Mouse (Mus musculus): ENCODE measurements at regions not wholly inside any gene's neighbourhood (a gene's known extent, or its start where the extent isn't known, plus 50 kb on each side); places are given as distances from the start of the nearest gene placed in this dataset.

GRCm38 (mm10) chr8:60277211-60277801 is 225.7 kb downstream of the Gm10283 start:
- Histone ChIP-seq H3K4me1 (ENCODE audit: control insufficient read depth, insufficient read depth, low read length) (no peaks in the 10 kb centered on the region), H3K27me3 (ENCODE audit: control insufficient read depth, insufficient read depth, low read length) (no peaks in the 10 kb centered on the region), H3K27ac (ENCODE audit: control insufficient read depth, insufficient read depth, low read depth, low read length) (no peak overlapping the region), H3K4me3 (ENCODE audit: control insufficient read depth, low read depth, low read length) (no peak overlapping the region), H3K36me3 (ENCODE audit: control insufficient read depth, insufficient read depth, low read length) (no peaks in the 10 kb centered on the region)
- no peak for TF ChIP-seq CTCF (IDR thresholded peaks at IDR 0.05; ENCODE audit: control insufficient read depth, insufficient read depth, insufficient replicate concordance, low read depth, low read length)
- TF ChIP-seq POLR2A (IDR thresholded peaks at IDR 0.05; ENCODE audit: control insufficient read depth, low read depth, low read length): no peak

DNA sequence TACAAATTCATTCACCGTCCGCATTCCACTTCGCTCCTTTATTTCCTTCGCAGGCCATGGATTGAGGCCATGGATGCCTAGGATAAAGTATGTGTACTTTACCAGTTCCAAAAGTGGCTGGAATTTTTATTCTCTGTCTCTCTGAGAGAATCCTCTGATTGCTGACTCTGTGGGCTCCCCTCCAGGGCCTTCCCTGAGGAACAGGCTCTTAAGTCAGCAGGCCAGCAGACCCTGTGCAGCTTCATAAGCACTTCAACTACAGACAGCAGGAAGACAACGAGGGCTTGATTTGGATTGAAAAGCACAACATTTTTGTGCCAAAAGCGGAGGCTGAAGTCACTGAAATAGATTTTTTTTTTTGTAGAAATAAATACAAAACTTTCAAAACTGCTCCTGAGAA is 252.7 kb downstream of the Gm10283 start:
- TF ChIP-seq POLR2A (IDR thresholded peaks at IDR 0.05; ENCODE audit: control insufficient read depth, low read depth, low read length) (no peak), CTCF (IDR thresholded peaks at IDR 0.05; ENCODE audit: control insufficient read depth, insufficient read depth, insufficient replicate concordance, low read depth, low read length) (no peak)
- no peaks in the 10 kb centered on the region for H3K27me3 ChIP-seq (ENCODE audit: control insufficient read depth, insufficient read depth, low read length)
- no peaks in the 10 kb centered on the region for H3K36me3 ChIP-seq (ENCODE audit: control insufficient read depth, insufficient read depth, low read length)
- H3K4me1 ChIP-seq (ENCODE audit: control insufficient read depth, insufficient read depth, low read length): no peaks in the 10 kb centered on the region
- no peak overlapping the region for H3K4me3 ChIP-seq (ENCODE audit: control insufficient read depth, low read depth, low read length)
- H3K27ac ChIP-seq (ENCODE audit: control insufficient read depth, insufficient read depth, low read depth, low read length): no peak overlapping the region

DNA sequence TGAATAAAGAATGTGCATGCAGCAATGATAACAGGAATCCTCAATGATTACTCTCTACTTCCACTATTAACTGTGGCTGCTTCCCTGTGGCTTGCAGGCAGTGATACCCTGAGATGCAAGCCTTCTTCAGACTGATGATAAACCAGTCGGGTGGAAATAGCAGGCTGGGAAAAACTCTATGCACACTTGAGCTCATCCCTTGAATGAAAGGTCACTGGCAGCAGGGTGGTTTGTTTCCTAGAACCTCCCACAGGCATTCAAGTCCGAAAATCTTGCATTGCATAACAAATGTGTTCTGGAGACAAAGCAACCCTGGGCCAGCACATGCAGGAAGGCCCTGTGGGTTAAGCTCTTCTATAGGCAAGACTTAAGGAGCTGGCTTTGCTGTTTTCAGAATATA is 253.3 kb downstream of the Gm10283 start:
- no peak overlapping the region for H3K4me3 ChIP-seq (ENCODE audit: control insufficient read depth, low read depth, low read length)
- no peaks in the 10 kb centered on the region for H3K27me3 ChIP-seq (ENCODE audit: control insufficient read depth, insufficient read depth, low read length)
- H3K36me3 ChIP-seq (ENCODE audit: control insufficient read depth, insufficient read depth, low read length): no peaks in the 10 kb centered on the region
- no peaks in the 10 kb centered on the region for H3K4me1 ChIP-seq (ENCODE audit: control insufficient read depth, insufficient read depth, low read length)
- TF ChIP-seq POLR2A (IDR thresholded peaks at IDR 0.05; ENCODE audit: control insufficient read depth, low read depth, low read length) (no peak), CTCF (IDR thresholded peaks at IDR 0.05; ENCODE audit: control insufficient read depth, insufficient read depth, insufficient replicate concordance, low read depth, low read length) (no peak)
- no peak overlapping the region for H3K27ac ChIP-seq (ENCODE audit: control insufficient read depth, insufficient read depth, low read depth, low read length)

GRCm38 (mm10) chr8:60247601-60248000 is 255.4 kb downstream of the Gm10283 start:
- no peaks in the 10 kb centered on the region for H3K36me3 ChIP-seq (ENCODE audit: control insufficient read depth, insufficient read depth, low read length)
- no peak for TF ChIP-seq POLR2A (IDR thresholded peaks at IDR 0.05; ENCODE audit: control insufficient read depth, low read depth, low read length)
- TF ChIP-seq CTCF (IDR thresholded peaks at IDR 0.05; ENCODE audit: control insufficient read depth, insufficient read depth, insufficient replicate concordance, low read depth, low read length): no peak
- H3K27me3 ChIP-seq (ENCODE audit: control insufficient read depth, insufficient read depth, low read length): no peaks in the 10 kb centered on the region
- no peak overlapping the region for H3K4me3 ChIP-seq (ENCODE audit: control insufficient read depth, low read depth, low read length)
- H3K4me1 ChIP-seq (ENCODE audit: control insufficient read depth, insufficient read depth, low read length): no peaks in the 10 kb centered on the region
- no peak overlapping the region for H3K27ac ChIP-seq (ENCODE audit: control insufficient read depth, insufficient read depth, low read depth, low read length)

GRCm38 (mm10) chr8:60241366-60241765 is 261.6 kb downstream of the Gm10283 start:
- TF ChIP-seq POLR2A (IDR thresholded peaks at IDR 0.05; ENCODE audit: control insufficient read depth, low read depth, low read length): no peak
- TF ChIP-seq CTCF (IDR thresholded peaks at IDR 0.05; ENCODE audit: control insufficient read depth, insufficient read depth, insufficient replicate concordance, low read depth, low read length): no peak
- no peaks in the 10 kb centered on the region for H3K27me3 ChIP-seq (ENCODE audit: control insufficient read depth, insufficient read depth, low read length)
- no peaks in the 10 kb centered on the region for H3K4me1 ChIP-seq (ENCODE audit: control insufficient read depth, insufficient read depth, low read length)
- no peak overlapping the region for H3K4me3 ChIP-seq (ENCODE audit: control insufficient read depth, low read depth, low read length)
- no peak overlapping the region for H3K27ac ChIP-seq (ENCODE audit: control insufficient read depth, insufficient read depth, low read depth, low read length)
- H3K36me3 ChIP-seq (ENCODE audit: control insufficient read depth, insufficient read depth, low read length): no peaks in the 10 kb centered on the region

- Histone ChIP-seq H3K36me3 (ENCODE audit: control insufficient read depth, insufficient read depth, low read length) (no peaks in the 10 kb centered on the region), H3K4me3 (ENCODE audit: control insufficient read depth, low read depth, low read length) (no peak overlapping the region), H3K4me1 (ENCODE audit: control insufficient read depth, insufficient read depth, low read length) (no peaks in the 10 kb centered on the region), H3K27me3 (ENCODE audit: control insufficient read depth, insufficient read depth, low read length) (no peaks in the 10 kb centered on the region), H3K27ac (ENCODE audit: control insufficient read depth, insufficient read depth, low read depth, low read length) (no peak overlapping the region)
- TF ChIP-seq POLR2A (IDR thresholded peaks at IDR 0.05; ENCODE audit: control insufficient read depth, low read depth, low read length) (no peak), CTCF (IDR thresholded peaks at IDR 0.05; ENCODE audit: control insufficient read depth, insufficient read depth, insufficient replicate concordance, low read depth, low read length) (no peak)
Measured at GRCm38 (mm10) chr8:60220946-60221345, 282.1 kb downstream of the Gm10283 start.

GRCm38 (mm10) chr8:60195641-60196040 is 307.4 kb downstream of the Gm10283 start:
- Histone ChIP-seq H3K36me3 (ENCODE audit: control insufficient read depth, insufficient read depth, low read length) (no peaks in the 10 kb centered on the region), H3K4me1 (ENCODE audit: control insufficient read depth, insufficient read depth, low read length) (no peaks in the 10 kb centered on the region), H3K27ac (ENCODE audit: control insufficient read depth, insufficient read depth, low read depth, low read length) (no peak overlapping the region), H3K27me3 (ENCODE audit: control insufficient read depth, insufficient read depth, low read length) (no peaks in the 10 kb centered on the region), H3K4me3 (ENCODE audit: control insufficient read depth, low read depth, low read length) (peak overlapping the region; percentile 40)
- TF ChIP-seq CTCF (IDR thresholded peaks at IDR 0.05; ENCODE audit: control insufficient read depth, insufficient read depth, insufficient replicate concordance, low read depth, low read length): no peak
- TF ChIP-seq POLR2A (IDR thresholded peaks at IDR 0.05; ENCODE audit: control insufficient read depth, low read depth, low read length): no peak; the same call in 1 of the 2 replicates

Measured in testis, adult 2 months (tissue).